Mouse (Mus musculus) layer of hippocampus, postnatal 25 days (tissue): ENCODE data around the gene Tmem121. TPM values are rescaled to one million over a fixed set of nuclear protein-coding genes. Genes with fewer than 3 reads are reported as not detected.
"Not testable (repeated sequence)": the region's sequence is repeated elsewhere in the genome, so short reads cannot be mapped to it uniquely, and the experiment has no call there.

ENCODE experiments used
- DNase-seq, 2 experiments: peaks; one replicate each; pipeline ENCODE4 v3.0.0; 2022; ENCODE audit warnings: mixed read lengths in 2 of 2, low spot score in 1 of 2; ENCODE audit errors: extremely low spot score in 1 of 2
- total RNA-seq, 2 experiments: library from RNA; stranded (reverse); gene quantifications; 2 replicates each; pipeline ENCODE4 v1.2.3; 2021

The Tmem121 gene
- total RNA-seq, 2 experiments from 2014 or later = 22.6 to 23.3 TPM

DNA sequence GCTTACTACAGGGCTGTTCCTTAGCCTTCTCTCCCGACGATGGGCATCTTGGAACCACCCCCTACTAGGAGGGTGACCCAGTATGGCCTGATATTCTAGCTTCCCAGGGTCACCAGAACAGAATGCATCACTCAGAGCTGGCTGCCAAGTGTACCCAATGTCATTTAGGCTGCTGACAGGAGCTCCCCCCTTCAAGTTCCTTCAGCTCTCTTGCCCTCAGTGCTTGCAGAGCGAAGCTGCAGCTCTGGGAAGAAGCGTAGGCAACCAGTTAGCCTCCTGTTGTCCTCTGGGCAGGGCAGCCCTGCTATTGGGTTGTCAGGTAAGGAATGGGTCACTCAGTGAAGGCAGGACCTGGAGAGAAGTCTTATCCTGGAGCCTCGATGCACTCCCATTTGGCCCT is 785 bp upstream of the Tmem121 start:
- no peak for DNase-seq

DNA sequence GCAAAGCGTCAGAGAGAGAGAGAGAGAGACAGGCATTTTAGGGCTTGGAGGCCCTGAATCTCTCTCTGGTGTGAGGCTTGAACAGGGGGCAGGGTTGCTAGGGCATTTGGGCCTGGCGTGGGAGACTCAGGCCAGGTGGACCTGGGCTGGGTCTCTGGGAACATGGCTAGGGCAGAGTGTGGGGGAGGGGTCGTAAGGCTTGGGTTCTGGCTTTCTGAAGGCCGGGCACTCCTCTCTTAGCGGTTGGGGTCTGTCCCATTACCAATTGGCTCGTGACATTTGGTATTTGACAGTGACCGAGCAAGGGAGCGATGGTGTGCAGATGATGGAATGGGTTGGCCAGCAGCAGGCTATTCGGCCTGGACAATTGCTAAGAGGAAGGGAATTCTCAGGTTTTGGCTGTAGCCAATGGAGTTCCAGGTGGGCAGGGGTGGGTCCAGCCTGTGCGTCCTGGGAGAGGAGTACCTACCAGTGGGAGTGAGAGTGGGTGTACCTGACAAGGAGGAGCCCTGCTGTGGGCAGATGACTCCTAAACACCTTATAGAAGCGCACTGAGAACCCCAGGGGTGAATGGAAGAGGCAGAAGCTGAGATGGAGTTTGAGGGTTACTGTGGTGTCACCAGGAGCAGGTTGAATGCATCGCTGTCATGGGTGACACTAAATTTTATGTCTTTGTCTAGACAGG is 738 bp downstream of the Tmem121 start:
- DNase-seq = no peak

DNA sequence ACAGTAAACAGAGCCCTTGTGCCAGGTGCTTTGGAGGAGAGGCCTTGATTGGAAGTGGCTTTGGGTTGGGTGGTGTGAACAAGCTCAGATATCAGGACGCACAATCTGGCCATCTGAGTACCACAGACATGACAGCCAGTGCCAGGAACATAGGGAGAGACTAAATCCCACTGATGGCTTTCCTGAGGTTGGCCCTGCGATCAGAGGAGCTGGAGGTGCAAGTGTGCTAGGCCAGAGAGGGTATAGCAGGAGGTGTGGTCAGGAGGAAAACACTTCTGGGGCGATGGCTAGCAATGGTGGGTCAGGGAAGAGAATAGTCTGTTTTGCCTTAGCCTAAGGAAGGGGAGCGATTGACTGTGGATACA is 1.3 kb downstream of the Tmem121 start:
- DNase-seq = no peak

DNA sequence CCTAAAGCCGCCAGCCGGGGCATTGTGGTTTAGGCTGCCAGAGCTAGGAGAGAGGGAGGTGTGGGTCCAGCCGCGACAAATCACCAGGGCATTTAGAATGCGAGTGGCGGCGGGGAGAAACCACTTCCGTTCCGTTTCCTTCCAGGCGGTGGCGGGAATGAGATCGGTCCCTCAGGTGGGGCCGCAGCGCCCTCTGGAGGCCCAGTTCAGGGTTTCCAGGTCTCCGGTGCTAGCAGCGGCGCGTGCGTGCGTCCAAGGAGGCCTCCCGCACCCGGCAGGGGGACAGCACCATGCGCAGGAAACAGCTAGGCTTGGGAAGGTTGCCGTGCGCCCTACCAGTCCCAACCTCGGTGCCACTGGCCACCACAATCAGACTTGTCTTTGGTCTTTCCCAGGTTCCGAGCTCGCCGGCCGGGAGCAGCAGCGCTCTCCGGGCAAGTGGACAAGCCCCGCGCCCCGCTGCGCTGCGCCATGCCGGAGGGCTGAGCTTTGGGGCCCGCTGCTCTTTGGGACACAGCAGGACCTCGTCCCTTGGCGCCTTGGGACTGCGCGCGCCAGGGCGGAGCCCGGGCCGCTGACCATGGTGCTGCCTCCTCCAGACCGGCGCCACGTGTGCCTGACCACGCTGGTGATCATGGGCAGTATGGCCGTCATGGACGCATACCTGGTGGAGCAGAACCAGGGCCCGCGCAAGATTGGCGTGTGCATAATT is 2.0 kb downstream of the Tmem121 start:
- peak; percentile 91 to 95 for DNase-seq

DNA sequence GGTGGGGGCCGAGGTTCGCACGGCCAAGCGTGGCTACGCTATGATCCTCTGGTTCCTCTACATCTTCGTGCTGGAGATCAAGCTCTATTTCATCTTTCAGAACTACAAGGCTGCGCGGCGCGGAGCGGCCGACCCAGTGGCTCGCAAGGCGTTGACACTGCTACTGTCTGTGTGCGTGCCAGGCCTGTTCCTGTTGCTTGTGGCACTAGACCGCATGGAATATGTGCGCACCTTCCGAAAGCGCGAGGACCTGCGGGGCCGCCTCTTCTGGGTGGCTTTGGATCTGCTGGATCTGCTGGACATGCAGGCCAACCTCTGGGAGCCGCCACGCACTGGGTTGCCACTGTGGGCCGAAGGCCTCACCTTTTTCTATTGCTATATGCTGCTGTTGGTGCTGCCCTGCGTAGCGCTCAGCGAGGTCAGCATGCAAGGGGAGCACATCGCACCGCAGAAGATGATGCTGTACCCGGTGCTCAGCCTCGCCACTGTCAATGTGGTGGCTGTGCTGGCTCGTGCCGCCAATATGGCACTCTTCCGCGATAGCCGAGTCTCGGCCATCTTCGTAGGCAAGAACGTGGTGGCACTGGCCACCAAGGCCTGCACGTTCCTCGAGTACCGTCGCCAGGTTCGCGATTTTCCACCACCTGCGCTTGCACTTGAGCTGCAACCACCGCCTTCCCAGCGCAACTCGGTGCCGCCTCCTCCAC is 2.8 kb downstream of the Tmem121 start:
- DNase-seq = no peak

DNA sequence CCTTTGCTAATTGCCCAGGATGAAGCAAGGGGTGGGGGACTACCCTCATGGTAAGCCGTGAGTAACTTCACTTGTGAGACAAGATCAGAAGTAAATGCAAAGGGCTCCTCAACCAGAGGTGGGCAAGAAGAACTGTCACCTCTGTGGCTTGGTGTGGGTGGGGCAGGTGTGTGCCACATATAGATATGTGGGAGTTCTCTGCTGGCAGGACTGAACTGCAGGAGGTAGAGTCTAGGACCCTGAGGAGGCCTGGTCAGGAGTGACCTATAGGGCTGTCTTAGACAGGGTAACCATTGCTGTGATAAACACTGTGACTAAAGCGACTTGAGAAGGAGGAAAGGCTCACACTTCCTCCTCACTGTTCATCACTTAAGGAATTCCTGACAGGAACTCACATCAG is 7.7 kb downstream of the Tmem121 start:
- no peak for DNase-seq

DNA sequence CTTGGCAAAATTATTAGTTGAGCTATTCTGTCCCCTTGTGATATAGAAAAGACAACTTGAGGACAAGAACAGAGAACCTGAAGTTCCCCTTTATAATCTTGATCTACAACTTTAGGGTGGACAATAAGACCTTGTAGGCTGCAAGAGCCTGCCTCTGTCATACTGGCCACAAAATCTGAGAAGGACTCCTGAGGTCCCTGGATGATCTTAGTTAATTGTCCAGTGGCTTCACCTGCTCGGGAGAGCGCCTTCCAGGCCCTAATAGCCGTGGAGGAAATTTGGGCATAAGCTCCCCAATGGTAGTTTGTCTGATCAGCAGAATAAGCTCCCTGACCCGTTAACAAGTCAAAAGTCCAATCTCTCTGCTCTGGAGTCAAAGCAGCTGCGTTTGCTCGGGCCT is 13.4 kb downstream of the Tmem121 start:
- not testable (repeated sequence) for DNase-seq

DNA sequence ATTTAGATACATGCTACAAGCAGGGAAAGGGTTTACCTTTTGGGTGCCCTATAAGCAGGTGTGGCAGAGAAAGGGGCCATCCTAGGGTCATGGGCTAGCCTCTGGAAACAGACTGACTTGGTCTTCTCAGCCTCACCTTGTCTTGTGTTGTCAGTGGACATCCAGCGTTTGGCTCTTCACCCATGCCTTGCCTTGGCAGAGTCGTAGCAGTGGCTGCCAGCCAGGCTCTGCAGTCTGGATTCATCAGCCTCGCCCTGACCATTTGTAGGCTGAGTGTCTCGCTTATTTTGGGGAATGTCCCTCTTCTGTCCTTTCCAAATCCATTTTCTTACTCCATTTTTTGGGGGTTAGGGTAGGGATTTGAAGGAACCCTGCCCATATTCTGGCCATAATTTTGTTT is 15.6 kb downstream of the Tmem121 start:
- no peak for DNase-seq

DNA sequence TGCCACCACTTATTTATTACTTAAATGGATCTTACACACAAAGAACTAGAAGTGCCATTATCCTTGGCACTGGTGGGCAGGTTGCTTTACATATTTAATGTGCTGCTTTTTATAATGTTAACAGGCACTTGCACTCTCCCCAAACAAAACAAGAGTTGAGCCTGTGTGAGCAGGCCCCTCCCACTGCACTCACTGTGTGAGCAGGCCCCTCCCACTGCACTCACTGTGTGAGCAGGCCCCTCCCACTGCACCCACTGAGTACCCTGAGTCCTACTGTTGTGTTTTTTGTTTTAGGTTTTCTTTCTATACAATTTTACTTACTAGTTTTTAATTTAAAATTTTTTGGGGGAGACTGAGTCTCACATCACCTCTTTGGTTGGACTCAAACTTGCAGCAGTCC is 16.3 kb downstream of the Tmem121 start:
- no peak for DNase-seq

DNA sequence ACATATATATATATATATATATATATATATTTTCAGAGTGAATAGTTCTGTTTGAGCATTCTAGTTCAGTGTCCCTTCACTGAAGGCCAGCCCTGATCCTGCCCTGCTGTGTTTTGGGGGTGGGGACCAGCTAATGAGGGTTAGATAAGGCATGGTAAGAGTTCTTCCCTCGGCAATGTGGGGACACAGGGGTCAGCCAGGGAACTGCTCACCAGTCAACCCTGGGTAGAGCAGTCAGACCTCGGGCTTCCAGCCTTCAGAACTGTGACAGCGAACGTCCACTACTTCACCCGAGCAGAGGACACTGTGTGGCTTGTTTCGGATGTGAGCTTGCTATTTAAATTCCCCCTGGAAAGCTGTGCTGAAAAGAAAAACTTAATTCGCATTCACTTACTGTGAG is 17.8 kb downstream of the Tmem121 start:
- no peak for DNase-seq

DNA sequence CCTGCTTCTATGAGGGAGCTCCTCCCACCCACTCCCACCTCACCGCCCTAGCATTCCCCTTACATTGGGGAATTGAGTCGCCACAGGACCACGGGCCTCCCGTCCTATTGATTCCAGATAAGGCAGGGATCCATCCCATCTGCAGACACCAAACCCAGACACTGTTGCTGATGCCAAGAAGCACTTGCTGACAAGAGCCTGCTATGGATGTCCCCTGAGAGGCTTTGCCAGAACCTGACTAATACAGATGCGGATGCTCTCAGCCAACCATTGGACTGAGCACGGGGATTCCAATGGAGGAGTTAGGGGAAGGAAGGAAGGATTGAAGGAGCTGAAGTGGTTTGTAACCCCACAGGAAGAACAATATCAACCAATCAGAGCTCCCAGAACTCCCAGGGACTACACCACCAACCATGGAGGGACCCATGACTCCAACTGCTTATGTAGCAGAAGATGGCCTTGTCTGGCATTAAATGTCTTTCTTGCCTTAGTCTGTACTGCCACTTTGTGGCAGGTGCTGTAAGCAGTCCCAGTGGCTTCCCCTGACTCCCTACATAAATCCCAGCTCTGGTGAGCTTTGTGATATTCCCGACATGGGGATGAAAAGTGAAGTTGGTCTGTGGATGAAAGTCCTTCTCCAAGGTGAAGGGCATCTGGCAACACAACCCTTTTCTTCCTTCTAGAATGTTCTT is 19.7 kb downstream of the Tmem121 start:
- DNase-seq = no peak

DNA sequence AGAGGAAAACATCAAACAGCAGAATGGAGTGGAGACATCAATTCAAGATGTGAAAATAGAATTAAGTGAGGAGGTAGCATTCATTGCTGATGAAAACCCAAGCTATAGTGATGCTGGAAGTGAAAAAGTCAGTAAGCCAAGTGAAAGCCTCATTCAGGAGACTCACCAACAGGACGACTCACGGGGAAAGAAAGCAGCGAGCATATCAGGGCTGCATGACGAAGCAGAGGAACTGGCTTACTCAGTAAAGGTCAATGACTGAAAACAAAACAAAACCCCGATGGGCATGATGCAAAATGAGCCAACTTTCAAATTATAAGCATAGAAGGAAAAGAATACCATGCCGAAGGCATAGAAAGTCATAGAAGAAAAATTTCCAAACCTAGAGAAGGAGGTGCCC is 22.0 kb downstream of the Tmem121 start:
- no peak for DNase-seq

DNA sequence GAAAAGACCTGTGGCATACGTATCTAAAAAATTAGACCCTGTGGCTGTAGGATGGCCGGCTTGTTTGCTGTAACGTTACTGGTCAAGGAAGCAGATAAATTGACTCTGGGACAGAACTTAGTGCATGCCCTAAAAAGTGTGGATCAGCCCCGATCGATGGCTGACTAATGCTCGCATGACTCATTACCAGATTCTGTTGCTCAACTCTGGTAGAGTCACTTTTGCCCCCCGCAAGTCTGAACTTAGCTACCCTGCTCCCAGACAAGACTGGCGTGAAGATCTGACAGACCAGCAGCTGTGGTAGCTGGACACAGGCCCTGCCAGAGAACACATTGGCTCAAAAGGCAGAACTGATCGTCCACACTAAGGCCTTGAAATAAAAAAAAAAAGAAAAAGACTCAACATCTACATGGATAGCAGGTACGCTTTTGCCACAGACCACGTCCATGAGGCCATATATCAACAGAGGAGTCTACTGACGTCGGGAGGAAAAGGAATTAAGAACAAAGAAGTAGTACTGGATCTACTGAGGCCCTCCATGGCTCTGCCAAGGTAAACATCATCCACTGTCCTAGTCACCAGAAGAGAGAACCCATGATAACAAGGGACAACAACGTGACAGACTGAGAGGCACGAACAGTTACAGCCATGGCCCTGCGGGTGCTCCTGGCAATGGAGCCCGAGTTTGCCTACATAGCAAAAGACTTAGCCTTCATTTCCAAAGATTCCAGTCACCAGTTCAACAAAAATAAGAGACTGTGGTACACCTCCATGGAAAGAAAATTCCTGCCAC is 25.1 kb downstream of the Tmem121 start:
- no peak for DNase-seq

DNA sequence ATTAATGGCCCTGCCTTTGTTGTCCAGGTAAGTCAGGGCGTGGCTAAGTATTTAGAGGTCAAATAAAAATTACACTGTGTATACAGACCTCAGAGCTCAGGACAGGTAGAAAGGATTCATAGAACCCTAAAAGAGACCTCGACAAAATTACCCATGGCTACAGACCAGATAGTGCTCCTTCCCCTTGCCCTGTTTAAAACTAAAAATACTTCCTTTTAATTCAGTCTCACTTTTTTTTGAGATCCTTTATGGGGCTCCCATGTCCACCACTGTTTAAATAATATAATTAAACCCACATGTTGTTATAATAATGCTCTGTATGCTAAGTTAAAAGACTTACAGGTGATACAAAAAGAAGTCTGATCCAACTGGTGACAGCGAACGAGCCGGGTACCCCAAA is 26.0 kb downstream of the Tmem121 start:
- DNase-seq = no peak

DNA sequence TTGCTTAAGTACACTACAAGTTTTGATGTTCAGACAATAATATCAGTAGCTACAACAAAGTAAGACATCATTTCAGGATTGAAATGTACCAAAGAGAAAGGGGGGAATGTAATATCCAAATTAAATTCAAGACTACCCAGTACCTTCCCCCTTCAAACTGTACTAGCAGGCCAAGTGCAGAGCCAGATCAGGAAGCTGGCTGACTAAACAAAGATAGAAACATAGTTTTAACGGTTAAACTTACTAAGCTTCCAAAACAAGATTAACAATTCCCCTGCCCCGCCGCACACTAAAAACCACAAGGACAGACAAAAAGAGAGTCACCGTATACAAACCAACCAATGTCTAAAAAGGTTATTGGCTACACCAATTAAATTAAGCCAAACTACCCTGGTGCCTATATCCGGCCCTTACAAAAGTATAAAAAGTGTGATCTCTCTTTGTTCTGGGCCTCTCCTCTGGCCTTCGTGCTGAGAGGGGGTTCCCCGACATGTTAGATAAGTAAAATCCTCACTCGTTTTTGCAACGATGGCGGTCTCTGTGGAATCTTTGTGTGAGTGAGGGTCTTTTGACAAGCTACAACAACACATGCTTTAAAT is 26.7 kb downstream of the Tmem121 start:
- DNase-seq = no peak

DNA sequence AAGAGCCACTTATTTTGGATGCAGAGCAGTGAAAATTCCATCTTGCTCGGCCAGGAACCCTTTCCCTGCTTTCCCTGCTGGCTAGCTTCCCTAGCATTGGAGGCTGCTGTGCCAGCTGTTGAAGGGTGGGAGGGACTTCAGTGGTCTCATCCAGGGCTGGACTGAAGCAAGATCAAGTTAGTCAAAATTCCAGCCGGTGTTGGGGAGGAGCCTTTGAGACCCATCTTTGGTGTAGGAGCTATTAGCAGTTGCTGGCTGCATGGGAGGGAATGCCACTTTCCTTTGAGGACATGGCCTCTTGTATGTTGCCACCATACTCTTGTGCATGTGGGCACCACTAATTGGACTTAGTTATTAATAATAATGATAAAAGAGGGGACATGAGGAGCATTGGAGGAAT is 27.5 kb downstream of the Tmem121 start:
- no peak for DNase-seq

DNA sequence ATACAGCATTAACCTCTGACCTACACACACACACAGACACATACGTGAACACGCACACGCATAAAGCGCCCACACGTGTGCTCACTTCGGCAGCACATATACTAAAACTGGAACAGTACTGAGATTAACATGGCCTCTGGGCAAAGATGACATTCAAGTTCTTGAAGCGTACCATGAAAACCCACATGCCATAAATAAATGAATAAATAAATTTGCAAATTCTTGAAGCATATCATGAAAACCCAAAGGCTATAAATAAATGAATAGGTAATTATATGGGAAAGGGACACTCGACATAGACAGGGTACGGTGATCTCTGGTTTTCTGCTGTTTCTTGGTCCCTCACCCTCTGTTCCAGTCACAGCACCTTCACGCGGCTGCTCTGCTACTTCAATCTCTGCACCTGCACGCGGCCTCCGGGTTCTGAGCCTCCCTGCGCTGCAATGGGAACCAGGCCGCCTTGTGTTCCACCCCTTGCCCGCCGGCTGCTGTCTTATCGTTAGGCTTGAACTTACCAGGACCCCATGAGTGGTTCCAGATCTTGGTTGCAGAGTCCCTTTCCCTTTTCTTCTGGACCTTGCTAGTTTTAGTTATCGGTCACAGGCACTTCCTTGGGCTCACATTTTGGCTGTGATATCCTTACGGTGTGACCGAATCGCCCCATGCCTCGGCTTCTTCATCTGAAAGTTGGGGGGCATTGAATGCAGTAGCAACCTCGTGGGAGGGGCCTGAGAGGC is 28.5 kb downstream of the Tmem121 start:
- no peak for DNase-seq

DNA sequence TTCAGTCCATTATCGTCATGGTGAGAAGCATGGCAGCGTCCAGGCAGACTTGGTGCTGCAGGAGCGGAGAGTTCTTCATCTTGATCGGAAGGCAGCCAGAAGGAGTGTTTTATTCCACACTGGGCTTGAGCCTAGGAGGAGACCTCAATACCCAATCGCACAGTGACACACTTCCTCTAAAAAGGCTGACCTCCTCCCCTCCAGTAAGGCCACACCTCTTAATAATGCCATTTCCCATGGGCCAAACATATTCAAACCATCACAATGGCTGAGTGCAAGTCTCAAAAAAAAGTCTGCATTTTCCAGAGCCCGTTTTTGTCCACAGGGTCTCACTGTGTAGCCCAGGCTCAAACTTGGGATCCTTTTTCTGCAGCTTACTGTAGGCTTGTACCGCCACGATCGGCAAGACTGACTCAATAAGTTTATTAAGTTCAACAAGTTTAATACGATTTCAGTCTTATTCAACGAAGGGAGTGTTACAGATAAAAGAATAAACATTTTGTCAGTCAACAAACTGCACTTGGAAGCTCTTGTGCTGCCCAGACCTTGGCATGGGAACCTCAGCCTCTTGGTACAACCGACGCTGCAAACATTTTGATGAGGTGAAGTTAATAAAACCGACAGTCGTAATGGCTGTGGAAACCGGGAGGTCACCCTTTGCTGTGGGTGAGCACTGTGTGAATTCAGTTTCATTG is 29.4 kb downstream of the Tmem121 start:
- DNase-seq = no peak
